18 mouse cellular contexts compared by ENCODE assay signal in the genomic region with DNA sequence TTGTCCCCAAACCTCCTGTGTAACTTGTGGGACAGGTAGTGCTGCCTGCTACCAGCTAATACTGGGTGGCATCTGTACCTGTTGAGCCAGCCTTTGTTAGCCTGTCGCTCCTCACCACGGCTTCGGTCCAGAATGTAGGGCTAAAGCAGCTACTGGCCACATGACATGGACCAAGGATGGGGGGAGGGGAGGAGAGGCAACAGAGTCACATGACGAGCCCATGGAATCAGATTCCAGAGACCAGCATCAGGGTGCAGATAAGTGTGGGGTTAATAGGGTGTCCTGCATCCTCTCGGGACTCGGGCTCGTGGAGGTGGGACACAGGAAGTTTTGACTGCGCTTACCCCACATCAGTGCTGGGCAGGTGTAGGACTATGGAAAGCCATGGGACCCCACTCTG.
"Had no signal": no experiment of that assay in that cellular context is flagged by ENCODE, and none has a peak within 500 bp of the region (broad histone marks: within the 10 kb centered on the region; RNA-seq: fewer than 3 reads in every experiment).

No protein-coding gene starts in this region.

- ATAC-seq: liver, postnatal 0 days; lung, postnatal 0 days; midbrain, embryonic 13.5 days; midbrain, embryonic 15.5 days had no signal

- H3K9me3 ChIP-seq: lung, embryonic 15.5 days; midbrain, embryonic 13.5 days; midbrain, embryonic 15.5 days; stomach, embryonic 15.5 days had no signal

- H3K27me3 ChIP-seq: lung, embryonic 15.5 days; midbrain, embryonic 13.5 days; midbrain, embryonic 15.5 days; neural tube, embryonic 12.5 days had no signal

- H3K9ac ChIP-seq: liver, postnatal 0 days; lung, embryonic 15.5 days; midbrain, embryonic 13.5 days; midbrain, embryonic 15.5 days; neural tube, embryonic 12.5 days; stomach, embryonic 15.5 days had no signal

- H3K4me1 ChIP-seq: lung, embryonic 15.5 days; midbrain, embryonic 13.5 days; midbrain, embryonic 15.5 days; neural tube, embryonic 12.5 days; stomach, embryonic 15.5 days had no signal

- H3K4me3 ChIP-seq: lung, embryonic 15.5 days; megakaryocyte, embryonic 14.5 days; midbrain, embryonic 13.5 days; midbrain, embryonic 15.5 days; neural tube, embryonic 12.5 days; stomach, embryonic 15.5 days had no signal

- H3K36me3 ChIP-seq: lung, embryonic 15.5 days; midbrain, embryonic 13.5 days; midbrain, embryonic 15.5 days; stomach, embryonic 15.5 days had no signal

- H3K27ac ChIP-seq: lung, embryonic 15.5 days; macrophage; midbrain, embryonic 13.5 days; midbrain, embryonic 15.5 days; neural tube, embryonic 12.5 days; stomach, embryonic 15.5 days; stomach, postnatal 0 days had no signal

- H3K4me2 ChIP-seq: lung, embryonic 15.5 days; midbrain, embryonic 11.5 days; midbrain, embryonic 13.5 days; midbrain, embryonic 15.5 days; neural tube, embryonic 12.5 days; stomach, embryonic 15.5 days had no signal

- DNase-seq: liver, postnatal 0 days; lung, adult 2 months; lung, postnatal 14 days; lung, postnatal 36 days; right cerebral cortex, postnatal 14 days; thymus, adult 2 months; thymus, postnatal 25 days; thymus, postnatal 4 days had no signal
